ENCODE assay signal across 8 mouse cellular contexts in genomic region chr13:37482589-37482988, GRCm38 (mm10).
DNase-seq lines count a peak whose midpoint lies in the region; ATAC-seq and TF ChIP-seq lines count a peak whose summit lies in the region.

No protein-coding gene starts in this region.

- 0% methylated on average over 10 of the region's 10 CpGs for WGBS in heart, postnatal 0 days
- WGBS in lung, postnatal 0 days, result 3% methylated on average over 10 of the region's 10 CpGs

- H3K4me3 ChIP-seq in embryonic fibroblast, embryonic 13.5 days (ENCODE audit: insufficient read depth, low read length), result no peak overlapping the region
- no peak overlapping the region for H3K4me3 ChIP-seq in heart, postnatal 0 days (ENCODE audit: low read depth, low read length)
- H3K4me3 ChIP-seq in lung, postnatal 0 days (ENCODE audit: low read depth, low read length), result no peak overlapping the region

- H3K4me1 ChIP-seq in embryonic fibroblast, embryonic 13.5 days (ENCODE audit: control insufficient read depth, insufficient read depth, low read length), result no peaks in the 10 kb centered on the region
- peaks cover 16% of the 10 kb centered on the region for H3K4me1 ChIP-seq in heart, postnatal 0 days (ENCODE audit: control insufficient read depth, insufficient read depth)
- H3K4me1 ChIP-seq in lung, postnatal 0 days (ENCODE audit: insufficient read depth, low read depth, low read length), result peaks cover 23% of the 10 kb centered on the region

- ATAC-seq in heart, postnatal 0 days (ENCODE audit: insufficient read depth, low read depth), result peak; percentile 82
- ATAC-seq in lung, postnatal 0 days, result peak; percentile 71
- no peak for ATAC-seq in erythroid progenitor cell, adult 5-6 weeks (replicated peaks; ENCODE audit: low FRiP score, poor library complexity, severe bottlenecking)

- no peak for TF ChIP-seq EP300 in heart, postnatal 0 days (IDR thresholded peaks at IDR 0.05; ENCODE audit: low read depth)
- no peak; the same call in 1 of the 2 replicates for TF ChIP-seq EP300 in lung, postnatal 0 days (IDR thresholded peaks at IDR 0.05)

- peak overlapping the region; percentile 52 for H3K4me2 ChIP-seq in heart, postnatal 0 days (ENCODE audit: low read depth, low read length)
- peak overlapping the region; percentile 53 for H3K4me2 ChIP-seq in lung, postnatal 0 days (replicated peaks; ENCODE audit: low read depth, low read length)

- DNase-seq in CD4-positive helper T cell, adult 2 months (ENCODE audit: low read depth, low spot score), result peak; percentile 11
- peak; percentile 71 for DNase-seq in adrenal gland, adult 8-10 months
- DNase-seq in heart, postnatal 0 days (ENCODE audit: low spot score), result peak; percentile 79
- peak; percentile 81 to 87 for DNase-seq in kidney, postnatal 25 days
- DNase-seq in lung, postnatal 0 days (ENCODE audit: low spot score), result peak; percentile 96
- peak; percentile 59 for DNase-seq in retina, postnatal 7 days (ENCODE audit: low read depth, low spot score)

- 0 out of 2 replicates have a peak, but pooled peaks have one; percentile 27 for TF ChIP-seq CTCF in embryonic fibroblast, embryonic 13.5 days (IDR thresholded peaks at IDR 0.05; ENCODE audit: borderline replicate concordance, insufficient read depth, low read length)
- TF ChIP-seq CTCF in heart, postnatal 0 days (IDR thresholded peaks at IDR 0.05; ENCODE audit: low read depth), result peak; percentile 65
- TF ChIP-seq CTCF in lung, postnatal 0 days (IDR thresholded peaks at IDR 0.05), result peak; percentile 70

- no peaks in the 10 kb centered on the region for H3K9me3 ChIP-seq in heart, postnatal 0 days (replicated peaks; ENCODE audit: control insufficient read depth, low read length)
- no peaks in the 10 kb centered on the region for H3K9me3 ChIP-seq in lung, postnatal 0 days (ENCODE audit: low read length)

- no peak overlapping the region for H3K27ac ChIP-seq in embryonic fibroblast, embryonic 13.5 days (ENCODE audit: insufficient read depth, low read length)
- peak overlapping the region; percentile 88 for H3K27ac ChIP-seq in heart, postnatal 0 days (ENCODE audit: low read depth)
- H3K27ac ChIP-seq in lung, postnatal 0 days (ENCODE audit: low read length), result peak overlapping the region; percentile 96

- peak overlapping the region; percentile 29 for H3K9ac ChIP-seq in heart, postnatal 0 days (replicated peaks; ENCODE audit: low read depth, low read length)
- H3K9ac ChIP-seq in lung, postnatal 0 days (replicated peaks; ENCODE audit: low read depth), result peak overlapping the region; percentile 46; the same call in 1 of the 2 replicates

- no peak for TF ChIP-seq POLR2A in embryonic fibroblast, embryonic 13.5 days (IDR thresholded peaks at IDR 0.05; ENCODE audit: low read depth, low read length)

- no peaks in the 10 kb centered on the region for H3K27me3 ChIP-seq in heart, postnatal 0 days (ENCODE audit: control insufficient read depth, insufficient read depth, low read length)
- H3K27me3 ChIP-seq in lung, postnatal 0 days (replicated peaks; ENCODE audit: insufficient read depth, low read length), result no peaks in the 10 kb centered on the region

- no peaks in the 10 kb centered on the region for H3K36me3 ChIP-seq in heart, postnatal 0 days (replicated peaks; ENCODE audit: control insufficient read depth, insufficient read depth, low read length)
- H3K36me3 ChIP-seq in lung, postnatal 0 days (ENCODE audit: insufficient read depth, low read length), result no peaks in the 10 kb centered on the region

Comparison
In these comparisons a context has a peak if more than half of its experiments do, and no peak if none do; other contexts are left out.
1. DNase-seq: peak in every context shown above with its lines; median percentile 96 in lung, postnatal 0 days; 84 in kidney, postnatal 25 days; 79 in heart, postnatal 0 days; 71 in adrenal gland, adult 8-10 months; 59 in retina, postnatal 7 days; 11 in CD4-positive helper T cell, adult 2 months.